Mouse (Mus musculus): ENCODE measurements at regions not wholly inside any gene's neighbourhood (a gene's known extent, or its start where the extent isn't known, plus 50 kb on each side); places are given as distances from the start of the nearest gene placed in this dataset.

- H3K9ac ChIP-seq (replicated peaks): no peak overlapping the region
- WGBS (ENCODE audit: insufficient replicate concordance): 51% methylated on average over 2 of the region's 2 CpGs
- H3K9me3 ChIP-seq (ENCODE audit: low read length): no peaks in the 10 kb centered on the region
- TF ChIP-seq CTCF (IDR thresholded peaks at IDR 0.05; ENCODE audit: low read depth) (no peak), EP300 (IDR thresholded peaks at IDR 0.05; ENCODE audit: low read depth) (no peak)
- no peak overlapping the region for H3K27ac ChIP-seq (ENCODE audit: low read depth)
- no peaks in the 10 kb centered on the region for H3K27me3 ChIP-seq (ENCODE audit: insufficient read depth, low read length)
- H3K36me3 ChIP-seq (replicated peaks; ENCODE audit: insufficient read depth, low read length): no peaks in the 10 kb centered on the region
- peaks cover 7% of the 10 kb centered on the region; the same call in 1 of the 2 replicates for H3K4me1 ChIP-seq (ENCODE audit: insufficient read depth)
- ATAC-seq (no peak), DNase-seq (no peak)
- no peak overlapping the region for H3K4me2 ChIP-seq (ENCODE audit: low read depth, low read length)
- H3K4me3 ChIP-seq (ENCODE audit: low read depth, low read length): no peak overlapping the region
Observed at GRCm38 (mm10) chr11:43351818-43352217, 74.2 kb downstream of the Pttg1 start.

- 75% methylated on average over 2 of the region's 2 CpGs for WGBS (ENCODE audit: insufficient replicate concordance)
- peak; percentile 60 for ATAC-seq
- Histone ChIP-seq H3K4me1 (ENCODE audit: insufficient read depth) (peaks cover 7% of the 10 kb centered on the region; the same call in 1 of the 2 replicates), H3K9ac (replicated peaks) (no peak overlapping the region), H3K4me3 (ENCODE audit: low read depth, low read length) (no peak overlapping the region), H3K27ac (ENCODE audit: low read depth) (no peak overlapping the region), H3K9me3 (ENCODE audit: low read length) (no peaks in the 10 kb centered on the region), H3K27me3 (ENCODE audit: insufficient read depth, low read length) (no peaks in the 10 kb centered on the region), H3K36me3 (replicated peaks; ENCODE audit: insufficient read depth, low read length) (no peaks in the 10 kb centered on the region), H3K4me2 (ENCODE audit: low read depth, low read length) (no peak overlapping the region)
- TF ChIP-seq EP300 (IDR thresholded peaks at IDR 0.05; ENCODE audit: low read depth) (no peak), CTCF (IDR thresholded peaks at IDR 0.05; ENCODE audit: low read depth) (no peak)
- DNase-seq: no peak
Observed at GRCm38 (mm10) chr11:43351348-43351747, 74.7 kb downstream of the Pttg1 start.

- ATAC-seq (no peak), DNase-seq (no peak)
- Histone ChIP-seq H3K9ac (replicated peaks) (no peak overlapping the region), H3K4me3 (ENCODE audit: low read depth, low read length) (no peak overlapping the region), H3K4me2 (ENCODE audit: low read depth, low read length) (no peak overlapping the region), H3K4me1 (ENCODE audit: insufficient read depth) (peaks cover 7% of the 10 kb centered on the region; the same call in 1 of the 2 replicates), H3K36me3 (replicated peaks; ENCODE audit: insufficient read depth, low read length) (no peaks in the 10 kb centered on the region), H3K27me3 (ENCODE audit: insufficient read depth, low read length) (no peaks in the 10 kb centered on the region), H3K9me3 (ENCODE audit: low read length) (no peaks in the 10 kb centered on the region), H3K27ac (ENCODE audit: low read depth) (no peak overlapping the region)
- 54% methylated on average over 3 of the region's 3 CpGs for WGBS (ENCODE audit: insufficient replicate concordance)
- TF ChIP-seq CTCF (IDR thresholded peaks at IDR 0.05; ENCODE audit: low read depth) (no peak), EP300 (IDR thresholded peaks at IDR 0.05; ENCODE audit: low read depth) (no peak)
Observed at GRCm38 (mm10) chr11:43350242-43350641, 75.8 kb downstream of the Pttg1 start.

- Histone ChIP-seq H3K9me3 (ENCODE audit: low read length) (no peaks in the 10 kb centered on the region), H3K27me3 (ENCODE audit: insufficient read depth, low read length) (no peaks in the 10 kb centered on the region), H3K4me1 (ENCODE audit: insufficient read depth) (peaks cover 7% of the 10 kb centered on the region; the same call in 1 of the 2 replicates), H3K9ac (replicated peaks) (no peak overlapping the region), H3K4me3 (ENCODE audit: low read depth, low read length) (no peak overlapping the region), H3K27ac (ENCODE audit: low read depth) (no peak overlapping the region), H3K4me2 (ENCODE audit: low read depth, low read length) (no peak overlapping the region), H3K36me3 (replicated peaks; ENCODE audit: insufficient read depth, low read length) (no peaks in the 10 kb centered on the region)
- ATAC-seq (no peak), DNase-seq (no peak)
- TF ChIP-seq EP300 (IDR thresholded peaks at IDR 0.05; ENCODE audit: low read depth) (no peak), CTCF (IDR thresholded peaks at IDR 0.05; ENCODE audit: low read depth) (no peak)
- WGBS (ENCODE audit: insufficient replicate concordance): 51% methylated on average over 7 of the region's 7 CpGs
Observed at GRCm38 (mm10) chr11:43349564-43349963, 76.5 kb downstream of the Pttg1 start.

- Histone ChIP-seq H3K27ac (ENCODE audit: low read depth) (no peak overlapping the region), H3K4me3 (ENCODE audit: low read depth, low read length) (no peak overlapping the region), H3K9me3 (ENCODE audit: low read length) (no peaks in the 10 kb centered on the region), H3K9ac (replicated peaks) (no peak overlapping the region), H3K4me2 (ENCODE audit: low read depth, low read length) (no peak overlapping the region), H3K4me1 (ENCODE audit: insufficient read depth) (peaks cover 7% of the 10 kb centered on the region; the same call in 1 of the 2 replicates), H3K27me3 (ENCODE audit: insufficient read depth, low read length) (no peaks in the 10 kb centered on the region), H3K36me3 (replicated peaks; ENCODE audit: insufficient read depth, low read length) (no peaks in the 10 kb centered on the region)
- 26% methylated on average over 4 of the region's 4 CpGs for WGBS (ENCODE audit: insufficient replicate concordance)
- peak; percentile 80 for DNase-seq
- no peak for ATAC-seq
- TF ChIP-seq EP300 (IDR thresholded peaks at IDR 0.05; ENCODE audit: low read depth): no peak
- peak; percentile 94 for TF ChIP-seq CTCF (IDR thresholded peaks at IDR 0.05; ENCODE audit: low read depth)
Observed at GRCm38 (mm10) chr11:43348571-43348970, 77.5 kb downstream of the Pttg1 start.

- ATAC-seq (no peak), DNase-seq (no peak)
- Histone ChIP-seq H3K9ac (replicated peaks) (no peak overlapping the region), H3K27ac (ENCODE audit: low read depth) (no peak overlapping the region), H3K9me3 (ENCODE audit: low read length) (no peaks in the 10 kb centered on the region), H3K4me2 (ENCODE audit: low read depth, low read length) (no peak overlapping the region), H3K4me1 (ENCODE audit: insufficient read depth) (no peaks in the 10 kb centered on the region), H3K27me3 (ENCODE audit: insufficient read depth, low read length) (no peaks in the 10 kb centered on the region), H3K36me3 (replicated peaks; ENCODE audit: insufficient read depth, low read length) (no peaks in the 10 kb centered on the region), H3K4me3 (ENCODE audit: low read depth, low read length) (no peak overlapping the region)
- no peak for TF ChIP-seq EP300 (IDR thresholded peaks at IDR 0.05; ENCODE audit: low read depth)
- no peak for TF ChIP-seq CTCF (IDR thresholded peaks at IDR 0.05; ENCODE audit: low read depth)
- WGBS (ENCODE audit: insufficient replicate concordance): 87% methylated on average over 9 of the region's 9 CpGs
Observed at GRCm38 (mm10) chr11:43346489-43346888, 79.6 kb downstream of the Pttg1 start.

Measured in liver, postnatal 0 days (tissue).